Mouse (Mus musculus) ovary, postnatal 36 days (tissue): ENCODE measurements around the gene Rce1.

Source experiments
- DNase-seq: peaks from one replicate; pipeline ENCODE4 v3.0.0; 2022; ENCODE audit warnings: low spot score, mixed read lengths

Gene Rce1

GRCm38 (mm10) chr19:4625179-4625828 is at the start of gene Rce1:
Rce1 (minus strand) TSS chr19:4625641.
- DNase-seq, result peak; percentile 91

DNA sequence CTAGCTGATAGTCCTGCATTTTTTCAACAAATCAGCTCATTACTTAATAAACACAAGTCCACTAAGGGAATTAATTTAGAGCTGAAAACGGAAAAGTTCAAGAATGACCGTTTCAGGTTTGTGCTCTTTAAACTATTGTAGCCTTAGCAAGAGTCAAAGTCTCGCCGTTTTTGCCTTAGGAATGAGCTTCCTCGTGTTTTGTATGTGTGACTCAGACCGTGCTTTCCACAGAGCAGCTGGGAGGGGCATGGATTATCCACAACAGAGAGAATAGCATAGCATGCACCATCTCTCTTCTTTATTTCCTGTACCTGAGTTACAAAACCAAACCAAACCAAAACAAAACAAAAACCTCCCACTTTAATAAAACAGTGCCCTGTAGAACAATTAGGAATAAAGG is 47.0 kb upstream of the Rce1 start:
- DNase-seq, result no peak

- DNase-seq, result no peak
These were observed 45.3 kb upstream of the Rce1 start for GRCm38 (mm10) chr19:4670776-4671175.

DNA sequence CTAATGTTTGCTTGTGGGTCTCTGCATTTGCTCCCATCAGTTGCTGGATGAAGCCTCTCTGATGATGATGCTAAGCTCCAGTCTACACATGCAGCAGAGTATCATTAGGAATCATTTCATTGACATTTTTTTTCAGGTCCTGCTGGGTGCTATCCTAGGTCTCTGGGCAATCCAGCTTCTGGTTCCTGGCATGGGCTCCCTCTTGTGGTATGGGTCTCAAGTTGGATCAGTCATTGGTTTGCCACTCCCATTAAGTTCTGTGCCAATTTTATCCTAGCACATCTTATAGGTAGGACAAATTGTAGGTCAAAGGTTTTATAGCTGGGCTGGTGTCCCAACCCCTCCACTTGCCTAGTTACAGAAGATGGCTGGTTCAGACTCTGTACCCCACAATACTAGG is 41.4 kb upstream of the Rce1 start:
- DNase-seq, result no peak

- DNase-seq, result peak; percentile 5
These were observed 32.7 kb upstream of the Rce1 start for GRCm38 (mm10) chr19:4658156-4658555.

- DNase-seq, result no peak
These were observed 21.6 kb upstream of the Rce1 start for GRCm38 (mm10) chr19:4646917-4647492.

DNA sequence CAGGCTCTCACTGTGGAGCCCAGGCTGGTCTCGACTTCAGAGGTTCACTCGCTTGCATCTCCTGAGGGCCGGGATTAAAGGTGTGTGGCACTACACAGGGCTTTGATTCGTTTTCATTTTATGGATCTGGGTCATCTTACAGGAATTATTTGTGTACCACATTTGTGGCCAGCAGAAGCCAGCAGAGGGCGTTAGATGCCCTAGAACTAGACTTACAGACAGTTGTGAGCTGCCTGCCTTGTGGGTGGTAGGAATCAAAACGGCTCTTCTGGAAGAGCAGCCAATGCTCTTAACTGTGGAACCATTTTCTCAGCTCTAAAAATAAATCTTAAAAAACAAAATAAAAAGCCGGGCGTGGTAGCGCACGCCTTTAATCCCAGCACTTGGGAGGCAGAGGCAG is 18.8 kb upstream of the Rce1 start:
- DNase-seq, result peak; percentile 12

DNA sequence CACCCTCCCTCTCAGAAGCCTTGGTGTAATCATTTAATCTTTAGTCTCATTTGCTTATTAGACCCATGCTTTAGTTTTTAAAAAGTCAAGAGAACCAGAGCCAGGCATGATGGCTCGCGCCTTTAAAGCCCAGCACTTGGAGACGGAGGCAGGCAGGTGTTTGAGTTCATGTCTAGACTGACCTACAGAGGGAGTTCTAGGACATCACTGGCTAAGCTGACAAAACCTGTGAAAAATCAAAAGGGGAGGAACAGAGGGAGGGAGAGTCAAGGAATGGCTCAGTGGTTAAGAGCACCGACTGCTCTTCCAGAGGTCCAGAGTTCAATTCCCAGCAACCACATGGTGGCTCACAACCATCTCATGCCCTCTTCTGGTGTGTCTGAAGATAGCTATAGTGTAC is 10.5 kb upstream of the Rce1 start:
- no peak for DNase-seq

GRCm38 (mm10) chr19:4628819-4629218 is 3.4 kb upstream of the Rce1 start:
- peak; percentile 55 for DNase-seq

DNA sequence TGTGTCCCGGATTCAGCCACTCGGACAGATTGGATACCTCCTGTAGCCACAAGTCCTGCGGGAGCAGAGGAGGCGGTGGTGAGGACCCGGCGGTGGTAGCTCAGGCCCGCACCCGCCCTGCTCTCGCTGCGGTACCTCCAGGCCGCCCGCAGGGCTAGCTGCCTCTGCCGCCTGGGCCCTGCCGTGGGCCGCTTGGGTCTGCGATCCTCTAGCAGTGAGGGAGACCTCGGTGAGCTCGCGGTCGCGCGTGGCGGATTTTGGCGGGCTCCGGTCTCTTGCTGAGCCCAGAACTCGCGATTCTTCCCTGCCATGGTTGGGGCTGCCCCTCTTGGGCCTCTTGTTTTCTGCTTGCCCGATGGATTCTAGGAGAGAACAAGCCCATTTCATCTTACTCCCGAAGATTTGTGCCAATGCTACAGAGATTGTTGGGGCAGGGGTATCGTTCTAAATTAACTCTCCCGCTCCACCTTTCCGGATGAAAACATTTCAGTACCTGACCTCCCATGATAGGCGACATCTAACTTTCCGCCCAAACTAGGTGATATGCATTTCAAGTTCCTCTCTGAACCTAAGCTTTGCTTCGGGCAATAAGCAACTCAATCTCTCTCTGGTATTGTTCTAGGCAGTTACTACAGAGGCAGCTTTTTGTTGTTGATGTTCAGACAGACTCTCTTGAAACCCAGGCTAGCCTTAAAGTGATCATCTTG is 541 bp upstream of the Rce1 start:
- DNase-seq, result no peak

DNA sequence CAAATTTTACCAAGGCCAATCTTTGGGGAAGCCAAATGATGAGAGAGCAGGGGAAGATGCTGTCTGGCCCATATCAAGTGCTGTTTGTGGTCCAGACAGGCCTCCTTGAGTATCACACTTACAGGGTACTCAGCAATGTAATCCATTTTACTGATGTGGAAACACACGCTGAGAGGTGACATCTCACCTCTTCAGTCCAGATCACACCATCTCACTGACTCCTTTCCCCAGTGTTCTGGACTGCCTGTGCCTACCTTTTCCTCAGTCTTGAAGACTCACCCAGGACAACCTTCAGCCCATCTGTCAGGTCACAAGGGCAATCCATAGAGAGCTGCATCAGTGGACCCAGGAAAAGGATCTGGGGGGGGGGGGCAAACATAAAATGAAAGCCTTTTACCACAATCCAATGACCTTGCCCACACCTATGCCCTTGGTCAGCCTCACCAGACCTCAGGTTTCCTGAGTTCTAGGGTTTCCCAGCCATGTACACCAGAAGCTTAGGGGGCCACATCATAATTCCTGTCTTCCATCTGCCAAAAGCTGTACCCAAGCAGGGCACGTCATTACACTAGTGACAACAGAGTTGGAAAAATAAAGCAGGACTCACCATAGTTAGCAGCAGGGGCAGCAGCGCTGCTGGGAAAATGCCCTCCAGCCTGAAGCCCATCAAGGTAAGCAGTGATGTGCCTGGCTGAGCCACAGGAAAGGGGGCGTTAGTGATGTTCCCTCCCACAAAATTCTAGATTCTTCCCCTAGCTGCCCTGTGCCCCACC is 849 bp downstream of the Rce1 start:
- no peak for DNase-seq

DNA sequence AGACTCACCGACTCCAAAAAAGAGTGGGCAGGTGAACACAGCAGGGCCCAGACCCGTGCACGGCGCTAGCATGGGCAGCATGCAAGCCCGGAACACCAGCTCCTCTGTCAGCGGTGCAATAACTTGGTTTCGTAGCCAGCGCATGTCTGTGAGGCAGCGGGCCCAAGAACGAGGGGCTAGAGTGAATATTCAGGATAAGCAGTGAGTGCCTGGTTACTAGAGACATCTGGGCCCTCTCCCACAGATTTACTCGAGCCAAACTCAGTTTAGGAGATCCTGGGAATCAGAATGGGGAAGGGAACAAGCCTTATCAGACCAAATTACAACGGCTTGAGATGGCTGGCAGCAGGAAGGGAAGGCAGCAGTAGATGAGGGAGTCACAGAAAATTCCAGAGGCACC is 1.4 kb downstream of the Rce1 start:
- no peak for DNase-seq

DNA sequence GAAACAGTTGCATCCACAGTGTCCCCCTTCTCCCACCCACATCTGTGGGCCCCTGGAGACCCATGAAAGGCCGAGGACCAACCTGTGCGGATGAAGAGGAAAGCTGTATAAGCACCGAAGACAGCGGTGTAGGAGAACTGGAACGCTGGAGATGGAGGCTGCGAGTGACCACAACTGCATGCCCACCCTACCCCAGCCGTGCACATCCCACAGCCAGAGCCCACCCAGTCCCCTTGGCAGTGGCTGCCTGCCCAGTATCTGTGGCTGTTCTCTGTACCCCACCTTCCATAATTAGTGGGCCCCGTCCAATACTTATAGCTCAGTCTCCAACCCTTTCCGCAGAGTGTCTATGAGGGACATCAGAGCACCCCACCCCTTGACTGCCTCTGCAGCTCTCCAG is 2.0 kb downstream of the Rce1 start:
- no peak for DNase-seq

DNA sequence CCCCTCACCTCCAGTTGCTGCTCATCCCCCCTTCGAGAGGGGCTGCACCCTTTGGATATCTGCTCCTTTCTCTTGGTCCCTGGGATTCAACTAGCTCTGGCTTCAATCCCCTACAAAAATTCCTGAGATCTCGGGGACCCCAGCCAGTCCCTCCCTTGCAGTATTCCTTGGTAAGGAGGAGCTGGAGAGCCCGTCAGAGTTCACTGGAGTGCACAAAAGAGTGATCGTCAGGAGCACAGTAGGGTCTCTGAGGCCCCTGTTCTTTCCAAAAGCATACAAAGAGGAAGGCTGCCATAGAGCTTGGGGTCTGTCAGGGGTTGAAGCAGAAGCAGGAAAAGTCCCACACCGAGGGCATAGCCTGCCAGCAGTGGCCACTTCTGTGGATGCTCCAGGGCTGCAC is 2.7 kb downstream of the Rce1 start:
- no peak for DNase-seq

- DNase-seq, result no peak
These were observed 4.7 kb downstream of the Rce1 start for GRCm38 (mm10) chr19:4620721-4621120.

GRCm38 (mm10) chr19:4619461-4619860 is 6.0 kb downstream of the Rce1 start:
- no peak for DNase-seq

- DNase-seq, result no peak
These were observed 7.3 kb downstream of the Rce1 start for GRCm38 (mm10) chr19:4618183-4618582.

DNA sequence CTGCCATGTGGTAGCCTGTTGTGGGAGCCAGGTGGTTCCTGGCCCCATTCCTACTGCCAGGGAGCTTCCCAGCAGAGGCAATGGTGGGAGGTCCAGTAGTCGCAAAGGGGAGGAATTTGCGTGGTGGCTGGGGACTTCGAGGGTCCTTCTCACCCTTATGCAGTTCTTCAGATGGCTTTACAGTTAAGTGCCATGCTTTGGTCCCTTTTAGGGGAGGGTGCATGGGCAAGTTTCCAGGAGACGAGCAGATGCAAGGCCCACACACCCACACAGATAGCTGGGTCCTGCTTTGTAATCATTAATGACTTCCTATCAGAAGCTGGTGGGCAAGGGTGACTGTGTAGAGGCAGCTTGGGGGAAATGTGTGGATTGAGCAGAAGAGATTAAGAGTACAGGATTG is 8.9 kb downstream of the Rce1 start:
- no peak for DNase-seq

DNA sequence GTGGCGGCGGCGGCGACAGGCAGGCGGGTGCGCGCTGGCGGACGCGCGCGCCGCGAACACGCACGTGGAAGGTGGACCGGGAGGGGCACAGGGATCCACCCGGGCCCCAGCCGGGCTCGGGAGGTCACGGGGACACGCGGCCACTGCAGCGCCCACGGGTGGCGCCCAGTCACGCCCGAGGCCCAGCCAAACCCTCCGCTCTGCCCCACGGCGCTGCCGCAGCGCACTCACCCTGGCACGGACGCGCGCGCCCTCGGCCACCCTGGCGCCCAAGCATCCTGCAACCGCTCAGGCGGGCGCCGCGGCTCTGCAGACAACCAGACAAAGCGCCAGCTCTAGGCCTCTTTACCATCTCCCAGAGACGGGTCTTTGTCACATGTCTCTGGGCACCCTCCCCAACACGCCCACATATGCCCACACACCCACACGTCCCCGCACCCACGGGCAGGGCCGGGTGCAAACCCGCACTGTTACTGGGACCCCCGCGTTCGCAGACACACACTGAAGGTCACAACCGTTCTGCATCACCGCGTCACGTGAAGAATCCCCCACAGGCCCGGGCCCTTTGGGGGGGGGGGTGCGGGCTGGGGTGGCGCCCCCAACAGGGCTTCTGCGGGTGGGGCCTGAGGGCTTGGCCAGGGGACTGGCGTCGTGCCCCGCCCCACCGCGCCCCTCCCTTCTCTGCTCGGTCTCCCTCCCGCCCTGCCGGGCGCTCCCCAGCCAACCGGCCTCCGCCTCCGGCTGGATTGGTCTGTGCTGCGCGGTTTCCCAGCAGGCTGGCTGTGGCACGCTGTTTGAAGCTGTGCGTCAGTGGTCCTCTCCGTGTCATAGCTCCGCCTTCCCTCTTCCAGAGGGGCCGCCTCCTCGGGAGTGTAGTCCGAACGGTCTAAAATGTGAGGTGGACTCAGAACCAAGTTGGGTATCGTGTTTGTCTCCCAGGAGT is 10.0 kb downstream of the Rce1 start, which contains the start of gene Lrfn4:
Lrfn4 (minus strand) TSS at position 517 of the 943 bp plus-strand sequence.
- DNase-seq, result peak; percentile 89

- DNase-seq, result no peak
These were observed 10.9 kb downstream of the Rce1 start for GRCm38 (mm10) chr19:4614305-4615150.
